Mouse (Mus musculus): ENCODE data around the gene Thbd. TPM values are rescaled to one million over a fixed set of nuclear protein-coding genes. Genes with fewer than 3 reads are reported as not detected.

Gene Thbd
- total and polyA plus RNA-seq, 2 experiments from 2014 or later: 16.5 to 52.6 TPM

- Histone ChIP-seq H3K27ac (ENCODE audit: low read depth) (peak overlapping the region; percentile 37), H3K36me3 (replicated peaks; ENCODE audit: control insufficient read depth, insufficient read depth, low read length) (no peaks in the 10 kb centered on the region), H3K4me2 (ENCODE audit: low read depth, low read length) (peak overlapping the region; percentile 73), H3K9me3 (replicated peaks; ENCODE audit: control insufficient read depth, low read length) (no peaks in the 10 kb centered on the region), H3K4me3 (ENCODE audit: low read depth, low read length) (peak overlapping the region; percentile 60; the same call in 1 of the 2 replicates), H3K4me1 (ENCODE audit: control insufficient read depth, insufficient read depth) (peaks cover 6% of the 10 kb centered on the region; the same call in 1 of the 2 replicates), H3K27me3 (ENCODE audit: control insufficient read depth, insufficient read depth, low read length) (peaks cover 24% of the 10 kb centered on the region), H3K9ac (replicated peaks; ENCODE audit: low read depth, low read length) (no peak overlapping the region)
- DNase-seq (ENCODE audit: low spot score): no peak
- no peak for TF ChIP-seq EP300 (IDR thresholded peaks at IDR 0.05; ENCODE audit: low read depth)
- TF ChIP-seq CTCF (IDR thresholded peaks at IDR 0.05; ENCODE audit: low read depth): no peak
- whole genome bisulfite sequencing: 22% methylated on average over 6 of the region's 6 CpGs
- ATAC-seq (ENCODE audit: insufficient read depth, low read depth): no peak
Observed at GRCm38 (mm10) chr2:148408761-148409120, 753 bp upstream of the Thbd start.

GRCm38 (mm10) chr2:148406971-148407869, 768 bp downstream of the Thbd start:
- peaks cover 6% of the 10 kb centered on the region; the same call in 1 of the 2 replicates for H3K4me1 ChIP-seq (ENCODE audit: control insufficient read depth, insufficient read depth)

GRCm38 (mm10) chr2:148406160-148406970, 1.6 kb downstream of the Thbd start:
- H3K36me3 ChIP-seq (replicated peaks; ENCODE audit: control insufficient read depth, insufficient read depth, low read length): no peaks in the 10 kb centered on the region
- DNase-seq (ENCODE audit: low spot score) (no peak), ATAC-seq (ENCODE audit: insufficient read depth, low read depth) (no peak)
- H3K4me3 ChIP-seq (ENCODE audit: low read depth, low read length): peak overlapping the region; percentile 60
- TF ChIP-seq CTCF (IDR thresholded peaks at IDR 0.05; ENCODE audit: low read depth) (peak; percentile 27), EP300 (IDR thresholded peaks at IDR 0.05; ENCODE audit: low read depth) (no peak)
- peak overlapping the region; percentile 73 for H3K4me2 ChIP-seq (ENCODE audit: low read depth, low read length)
- 10% methylated on average over 34 of the region's 34 CpGs for WGBS
- peaks cover 24% of the 10 kb centered on the region for H3K27me3 ChIP-seq (ENCODE audit: control insufficient read depth, insufficient read depth, low read length)
- H3K9ac ChIP-seq (replicated peaks; ENCODE audit: low read depth, low read length): peak overlapping the region; percentile 61
- H3K27ac ChIP-seq (ENCODE audit: low read depth): peak overlapping the region; percentile 79
- H3K9me3 ChIP-seq (replicated peaks; ENCODE audit: control insufficient read depth, low read length): no peaks in the 10 kb centered on the region
- peaks cover 6% of the 10 kb centered on the region; the same call in 1 of the 2 replicates for H3K4me1 ChIP-seq (ENCODE audit: control insufficient read depth, insufficient read depth)

More at GRCm38 (mm10) chr2:148406971-148407869, 768 bp downstream of the Thbd start:
- 4% methylated on average over 55 of the region's 55 CpGs for WGBS
- DNase-seq (ENCODE audit: low spot score) (peak; percentile 13), ATAC-seq (ENCODE audit: insufficient read depth, low read depth) (peak; percentile 42)
- Histone ChIP-seq H3K4me3 (ENCODE audit: low read depth, low read length) (peak overlapping the region; percentile 60), H3K4me2 (ENCODE audit: low read depth, low read length) (peak overlapping the region; percentile 73), H3K9ac (replicated peaks; ENCODE audit: low read depth, low read length) (peak overlapping the region; percentile 61), H3K36me3 (replicated peaks; ENCODE audit: control insufficient read depth, insufficient read depth, low read length) (no peaks in the 10 kb centered on the region), H3K27me3 (ENCODE audit: control insufficient read depth, insufficient read depth, low read length) (peaks cover 24% of the 10 kb centered on the region), H3K9me3 (replicated peaks; ENCODE audit: control insufficient read depth, low read length) (no peaks in the 10 kb centered on the region), H3K27ac (ENCODE audit: low read depth) (peak overlapping the region; percentile 79)
- TF ChIP-seq EP300 (IDR thresholded peaks at IDR 0.05; ENCODE audit: low read depth) (no peak), CTCF (IDR thresholded peaks at IDR 0.05; ENCODE audit: low read depth) (no peak)

- Histone ChIP-seq H3K36me3 (replicated peaks; ENCODE audit: control insufficient read depth, insufficient read depth, low read length) (no peaks in the 10 kb centered on the region), H3K27ac (ENCODE audit: low read depth) (no peak overlapping the region), H3K27me3 (ENCODE audit: control insufficient read depth, insufficient read depth, low read length) (peaks cover 24% of the 10 kb centered on the region), H3K9me3 (replicated peaks; ENCODE audit: control insufficient read depth, low read length) (no peaks in the 10 kb centered on the region), H3K4me1 (ENCODE audit: control insufficient read depth, insufficient read depth) (peaks cover 6% of the 10 kb centered on the region; the same call in 1 of the 2 replicates), H3K4me2 (ENCODE audit: low read depth, low read length) (peak overlapping the region; percentile 73), H3K4me3 (ENCODE audit: low read depth, low read length) (peak overlapping the region; percentile 60), H3K9ac (replicated peaks; ENCODE audit: low read depth, low read length) (0 out of 2 replicates have a peak overlapping the region, but pooled peaks have one; percentile 22)
- no peak for ATAC-seq (ENCODE audit: insufficient read depth, low read depth)
- TF ChIP-seq EP300 (IDR thresholded peaks at IDR 0.05; ENCODE audit: low read depth) (no peak), CTCF (IDR thresholded peaks at IDR 0.05; ENCODE audit: low read depth) (no peak)
- no peak for DNase-seq (ENCODE audit: low spot score)
- WGBS: 67% methylated on average over 5 of the region's 5 CpGs
Observed at GRCm38 (mm10) chr2:148404906-148405305, 3.1 kb downstream of the Thbd start.

GRCm38 (mm10) chr2:148402227-148402626, 5.8 kb downstream of the Thbd start:
- Histone ChIP-seq H3K27me3 (ENCODE audit: control insufficient read depth, insufficient read depth, low read length) (peaks cover 18% of the 10 kb centered on the region), H3K36me3 (replicated peaks; ENCODE audit: control insufficient read depth, insufficient read depth, low read length) (no peaks in the 10 kb centered on the region), H3K4me2 (ENCODE audit: low read depth, low read length) (no peak overlapping the region), H3K4me3 (ENCODE audit: low read depth, low read length) (no peak overlapping the region), H3K4me1 (ENCODE audit: control insufficient read depth, insufficient read depth) (peaks cover 11% of the 10 kb centered on the region; the same call in 1 of the 2 replicates), H3K9me3 (replicated peaks; ENCODE audit: control insufficient read depth, low read length) (no peaks in the 10 kb centered on the region), H3K27ac (ENCODE audit: low read depth) (no peak overlapping the region), H3K9ac (replicated peaks; ENCODE audit: low read depth, low read length) (no peak overlapping the region)
- DNase-seq (ENCODE audit: low spot score) (no peak), ATAC-seq (ENCODE audit: insufficient read depth, low read depth) (no peak)
- WGBS: 80% methylated on average over 1 of the region's 1 CpGs
- TF ChIP-seq CTCF (IDR thresholded peaks at IDR 0.05; ENCODE audit: low read depth): no peak
- no peak for TF ChIP-seq EP300 (IDR thresholded peaks at IDR 0.05; ENCODE audit: low read depth)

Measured in heart, postnatal 0 days (tissue).